Mouse (Mus musculus): ENCODE data around the gene Klf1. TPM values are rescaled to one million over a fixed set of nuclear protein-coding genes. Genes with fewer than 3 reads are reported as not detected.
"Not testable (repeated sequence)": the region's sequence is repeated elsewhere in the genome, so short reads cannot be mapped to it uniquely, and the experiment has no call there.

The Klf1 gene
- polyA plus RNA-seq, 1 experiment from 2014 or later = 4.0 TPM

- Histone ChIP-seq H3K27ac (no peak overlapping the region), H3K4me3 (no peak overlapping the region), H3K9me3 (no peaks in the 10 kb centered on the region), H3K4me1 (peaks cover 10% of the 10 kb centered on the region), H3K27me3 (replicated peaks) (no peaks in the 10 kb centered on the region), H3K36me3 (peaks cover 51% of the 10 kb centered on the region), H3K9ac (no peak overlapping the region), H3K4me2 (replicated peaks) (no peak overlapping the region)
- WGBS = 95% methylated on average over 1 of the region's 1 CpGs
- ATAC-seq (ENCODE audit: low FRiP score, low read depth) = no peak
These were observed 12.6 kb upstream of the Klf1 start for GRCm38 (mm10) chr8:84889141-84889540.

- WGBS = 14% methylated on average over 31 of the region's 31 CpGs
- no peaks in the 10 kb centered on the region for H3K9me3 ChIP-seq
- H3K4me1 ChIP-seq = peaks cover 12% of the 10 kb centered on the region
- H3K27me3 ChIP-seq (replicated peaks) = no peaks in the 10 kb centered on the region
- H3K9ac ChIP-seq = peak overlapping the region; percentile 73
- peak overlapping the region; percentile 70 for H3K4me3 ChIP-seq
- H3K36me3 ChIP-seq = peaks cover 25% of the 10 kb centered on the region
- peak overlapping the region; percentile 92 for H3K4me2 ChIP-seq (replicated peaks)
- peak; percentile 54 for ATAC-seq (ENCODE audit: low FRiP score, low read depth)
- H3K27ac ChIP-seq = no peak overlapping the region
These were observed 8.6 kb upstream of the Klf1 start for GRCm38 (mm10) chr8:84892993-84893708.

GRCm38 (mm10) chr8:84893709-84894134 lies 8.0 kb upstream of the Klf1 start, which contains the start of gene Gcdh:
TSS of gene Gcdh (minus strand) at chr8:84893921.
- WGBS = 0% methylated on average over 11 of the region's 11 CpGs
- H3K27ac ChIP-seq = no peak within 1 kb of the TSS
- H3K4me2 ChIP-seq (replicated peaks) = peak within 1 kb of the TSS; percentile 92
- H3K9me3 ChIP-seq = no peaks in the 10 kb centered on the region
- H3K36me3 ChIP-seq = peaks cover 21% of the 10 kb centered on the region
- H3K4me1 ChIP-seq = peaks cover 12% of the 10 kb centered on the region
- ATAC-seq (ENCODE audit: low FRiP score, low read depth) = peak; percentile 95
- no peaks in the 10 kb centered on the region for H3K27me3 ChIP-seq (replicated peaks)
- H3K4me3 ChIP-seq = peak within 1 kb of the TSS; percentile 70
- peak within 1 kb of the TSS; percentile 73 for H3K9ac ChIP-seq

GRCm38 (mm10) chr8:84895963-84896362 lies 5.8 kb upstream of the Klf1 start:
- H3K9me3 ChIP-seq = no peaks in the 10 kb centered on the region
- H3K4me1 ChIP-seq = peaks cover 12% of the 10 kb centered on the region
- no peak for ATAC-seq (ENCODE audit: low FRiP score, low read depth)
- peaks cover 1% of the 10 kb centered on the region; the same call in 1 of the 2 replicates for H3K27me3 ChIP-seq (replicated peaks)
- 90% methylated on average over 5 of the region's 5 CpGs for WGBS
- H3K4me3 ChIP-seq = no peak overlapping the region
- H3K27ac ChIP-seq = no peak overlapping the region
- no peak overlapping the region for H3K4me2 ChIP-seq (replicated peaks)
- H3K36me3 ChIP-seq = 0 out of 2 replicates have a peak, but pooled peaks cover 4% of the 10 kb centered on the region
- no peak overlapping the region for H3K9ac ChIP-seq

- no peak overlapping the region for H3K27ac ChIP-seq
- peaks cover 14% of the 10 kb centered on the region; the same call in 1 of the 2 replicates for H3K27me3 ChIP-seq (replicated peaks)
- WGBS = 76% methylated on average over 4 of the region's 4 CpGs
These were observed 657 bp upstream of the Klf1 start for GRCm38 (mm10) chr8:84901071-84901470.

GRCm38 (mm10) chr8:84902367-84902919 lies 715 bp downstream of the Klf1 start:
- Histone ChIP-seq H3K4me2 (replicated peaks) (peak overlapping the region; percentile 93), H3K4me1 (peaks cover 13% of the 10 kb centered on the region), H3K4me3 (peak overlapping the region; percentile 52), H3K9ac (peak overlapping the region; percentile 64), H3K27me3 (replicated peaks) (peaks cover 14% of the 10 kb centered on the region; the same call in 1 of the 2 replicates), H3K36me3 (no peaks in the 10 kb centered on the region), H3K27ac (no peak overlapping the region), H3K9me3 (no peaks in the 10 kb centered on the region)
- ATAC-seq (ENCODE audit: low FRiP score, low read depth) = peak; percentile 46; the same call in 1 of the 2 replicates
- 3% methylated on average over 24 of the region's 24 CpGs for WGBS

More at GRCm38 (mm10) chr8:84901071-84901470, 657 bp upstream of the Klf1 start:
- no peaks in the 10 kb centered on the region for H3K36me3 ChIP-seq
- ATAC-seq (ENCODE audit: low FRiP score, low read depth) = no peak
- no peak overlapping the region for H3K9ac ChIP-seq
- H3K4me3 ChIP-seq = no peak overlapping the region
- H3K4me2 ChIP-seq (replicated peaks) = no peak overlapping the region
- H3K9me3 ChIP-seq = no peaks in the 10 kb centered on the region
- H3K4me1 ChIP-seq = peaks cover 13% of the 10 kb centered on the region

GRCm38 (mm10) chr8:84902920-84903661 lies 1.4 kb downstream of the Klf1 start:
- peaks cover 13% of the 10 kb centered on the region for H3K4me1 ChIP-seq
- H3K4me2 ChIP-seq (replicated peaks) = peak overlapping the region; percentile 93
- H3K36me3 ChIP-seq = no peaks in the 10 kb centered on the region
- WGBS = under 1% methylated on average over 68 of the region's 68 CpGs
- no peak overlapping the region for H3K27ac ChIP-seq
- H3K4me3 ChIP-seq = peak overlapping the region; percentile 52
- peak overlapping the region; percentile 64 for H3K9ac ChIP-seq
- H3K9me3 ChIP-seq = no peaks in the 10 kb centered on the region
- ATAC-seq (ENCODE audit: low FRiP score, low read depth) = peak; percentile 87
- H3K27me3 ChIP-seq (replicated peaks) = peaks cover 14% of the 10 kb centered on the region; the same call in 1 of the 2 replicates

GRCm38 (mm10) chr8:84904351-84904750 lies 2.6 kb downstream of the Klf1 start:
- no peak overlapping the region for H3K9ac ChIP-seq
- peaks cover 19% of the 10 kb centered on the region for H3K27me3 ChIP-seq (replicated peaks)
- no peaks in the 10 kb centered on the region for H3K9me3 ChIP-seq
- peaks cover 21% of the 10 kb centered on the region for H3K4me1 ChIP-seq
- no peaks in the 10 kb centered on the region for H3K36me3 ChIP-seq
- no peak overlapping the region for H3K4me3 ChIP-seq
- WGBS = 90% methylated on average over 7 of the region's 7 CpGs
- no peak overlapping the region for H3K4me2 ChIP-seq (replicated peaks)
- no peak overlapping the region for H3K27ac ChIP-seq
- no peak for ATAC-seq (ENCODE audit: low FRiP score, low read depth)

- Histone ChIP-seq H3K36me3 (peaks cover 18% of the 10 kb centered on the region), H3K4me3 (no peak overlapping the region), H3K9me3 (no peaks in the 10 kb centered on the region), H3K4me1 (peaks cover 22% of the 10 kb centered on the region), H3K27ac (no peak overlapping the region), H3K27me3 (replicated peaks) (peaks cover 38% of the 10 kb centered on the region), H3K4me2 (replicated peaks) (no peak overlapping the region), H3K9ac (no peak overlapping the region)
- ATAC-seq (ENCODE audit: low FRiP score, low read depth) = no peak
- WGBS = 91% methylated on average over 9 of the region's 9 CpGs
These were observed 5.3 kb downstream of the Klf1 start for GRCm38 (mm10) chr8:84907037-84907436.

GRCm38 (mm10) chr8:84907493-84907892 lies 5.8 kb downstream of the Klf1 start:
- Histone ChIP-seq H3K36me3 (peaks cover 23% of the 10 kb centered on the region), H3K27ac (no peak overlapping the region), H3K9ac (no peak overlapping the region), H3K27me3 (replicated peaks) (peaks cover 39% of the 10 kb centered on the region), H3K9me3 (no peaks in the 10 kb centered on the region), H3K4me1 (peaks cover 22% of the 10 kb centered on the region), H3K4me2 (replicated peaks) (no peak overlapping the region), H3K4me3 (no peak overlapping the region)
- 76% methylated on average over 8 of the region's 8 CpGs for WGBS
- ATAC-seq (ENCODE audit: low FRiP score, low read depth) = no peak

- H3K9ac ChIP-seq; H3K27ac ChIP-seq; ATAC-seq (ENCODE audit: low FRiP score, low read depth); H3K9me3 ChIP-seq: not testable (repeated sequence)
- peaks cover 40% of the 10 kb centered on the region for H3K27me3 ChIP-seq (replicated peaks)
- peak overlapping the region; percentile 69 for H3K4me2 ChIP-seq (replicated peaks)
- peak overlapping the region; percentile 48 for H3K4me3 ChIP-seq
- 39% methylated on average over 7 of the region's 7 CpGs for WGBS
- peaks cover 28% of the 10 kb centered on the region for H3K36me3 ChIP-seq
- peaks cover 23% of the 10 kb centered on the region for H3K4me1 ChIP-seq
These were observed 6.3 kb downstream of the Klf1 start for GRCm38 (mm10) chr8:84907979-84908378.
